ENCODE assay signal across 21 mouse cellular contexts in genomic region chr19:23187732-23188131, GRCm38 (mm10). TPM values are rescaled to one million over a fixed set of nuclear protein-coding genes. Genes with fewer than 3 reads are reported as not detected.
A peak's percentile ranks its signal among the peaks of the same experiment; 100 is the strongest.
DNase-seq lines count a peak whose midpoint lies in the region; ATAC-seq lines count a peak whose summit lies in the region.
"Had no signal": no experiment of that assay in that cellular context is flagged by ENCODE, and none has a peak within 500 bp of the region (broad histone marks: within the 10 kb centered on the region; RNA-seq: fewer than 3 reads in every experiment).

No protein-coding gene starts in this region.

- no peak overlapping the region for H3K27ac ChIP-seq in heart, embryonic 11.5 days (ENCODE audit: low read depth, low read length)
- H3K27ac ChIP-seq: embryonic facial prominence, embryonic 15.5 days; forebrain, embryonic 13.5 days; hindbrain, embryonic 12.5 days had no signal

- WGBS in heart, embryonic 11.5 days (ENCODE audit: insufficient replicate concordance), result 85% methylated on average over 6 of the region's 6 CpGs

- no peak overlapping the region for H3K4me2 ChIP-seq in heart, embryonic 11.5 days
- H3K4me2 ChIP-seq: embryonic facial prominence, embryonic 15.5 days; forebrain, embryonic 13.5 days; hindbrain, embryonic 12.5 days had no signal

- no peaks in the 10 kb centered on the region for H3K27me3 ChIP-seq in heart, embryonic 11.5 days (ENCODE audit: control insufficient read depth, insufficient read depth, low read length)
- H3K27me3 ChIP-seq: embryonic facial prominence, embryonic 15.5 days; forebrain, embryonic 13.5 days; hindbrain, embryonic 12.5 days had no signal

- no peaks in the 10 kb centered on the region for H3K36me3 ChIP-seq in heart, embryonic 11.5 days (ENCODE audit: control insufficient read depth, insufficient read depth, low read length)
- H3K36me3 ChIP-seq: embryonic facial prominence, embryonic 15.5 days; hindbrain, embryonic 12.5 days had no signal

- no peaks in the 10 kb centered on the region for H3K9me3 ChIP-seq in heart, embryonic 11.5 days (replicated peaks; ENCODE audit: control insufficient read depth, low read length)
- H3K9me3 ChIP-seq: embryonic facial prominence, embryonic 15.5 days; forebrain, embryonic 13.5 days; hindbrain, embryonic 12.5 days had no signal

- no peak for DNase-seq in frontal cortex, postnatal 25 days (ENCODE audit: low spot score in 2 of 2)
- DNase-seq in A20 (ENCODE audit: low read depth, low spot score) (peak; percentile 61), NIH3T3 (ENCODE audit: low read depth) (peak; percentile 20)
- DNase-seq in brain, embryonic 18.5 days (ENCODE audit: low read depth, low spot score), result peak; percentile 26
- DNase-seq in cerebellum, postnatal 25 days, result no peak
- DNase-seq: adrenal gland, adult 2 months; adrenal gland, postnatal 25 days; cerebellum, adult 2 months; cerebellum, postnatal 10 days; embryo, embryonic 11 days; gastrocnemius, postnatal 36 days; heart, postnatal 10 days; heart, postnatal 4 days; kidney, adult 11 months; kidney, adult 9 months had no signal

- peak; percentile 94 for ATAC-seq in frontal cortex, adult (ENCODE audit: low TSS enrichment)
- ATAC-seq in heart, embryonic 11.5 days (replicated peaks; ENCODE audit: insufficient number of reproducible peaks, low FRiP score, low TSS enrichment), result no peak
- ATAC-seq: forebrain, embryonic 13.5 days; hindbrain, embryonic 16.5 days had no signal

- H3K4me1 ChIP-seq in heart, embryonic 11.5 days (ENCODE audit: control insufficient read depth, insufficient read depth, low read length), result no peaks in the 10 kb centered on the region
- H3K4me1 ChIP-seq: embryonic facial prominence, embryonic 15.5 days; hindbrain, embryonic 12.5 days had no signal

- no peak overlapping the region for H3K9ac ChIP-seq in heart, embryonic 11.5 days (ENCODE audit: low read depth, low read length)
- H3K9ac ChIP-seq: embryonic facial prominence, embryonic 15.5 days; forebrain, embryonic 13.5 days; hindbrain, embryonic 12.5 days had no signal

- no peak overlapping the region for H3K4me3 ChIP-seq in heart, embryonic 11.5 days (ENCODE audit: low read depth, low read length)
- H3K4me3 ChIP-seq: embryonic facial prominence, embryonic 15.5 days; forebrain, embryonic 13.5 days; hindbrain, embryonic 12.5 days had no signal

RNA-seq across cellular contexts. Expression of gene Klf9, which starts 46.7 kb away (rescaled TPM):
- 1.2 and 1.6 TPM in 2 replicates for polyA plus RNA-seq in heart, embryonic 11.5 days (2014; fragmentation: Nextera tagmentation; extraction: Ambion mirVana)

Comparison
In these comparisons a context has a peak if more than half of its experiments do, and no peak if none do; other contexts are left out.
1. DNase-seq: peak in A20 (single experiment), NIH3T3 (single experiment) and brain, embryonic 18.5 days (single experiment); none in frontal cortex, postnatal 25 days (0 of 2) and cerebellum, postnatal 25 days (0 of 2).